Mouse (Mus musculus): Measurements from ENCODE around the gene Kdm2a.

DNA sequence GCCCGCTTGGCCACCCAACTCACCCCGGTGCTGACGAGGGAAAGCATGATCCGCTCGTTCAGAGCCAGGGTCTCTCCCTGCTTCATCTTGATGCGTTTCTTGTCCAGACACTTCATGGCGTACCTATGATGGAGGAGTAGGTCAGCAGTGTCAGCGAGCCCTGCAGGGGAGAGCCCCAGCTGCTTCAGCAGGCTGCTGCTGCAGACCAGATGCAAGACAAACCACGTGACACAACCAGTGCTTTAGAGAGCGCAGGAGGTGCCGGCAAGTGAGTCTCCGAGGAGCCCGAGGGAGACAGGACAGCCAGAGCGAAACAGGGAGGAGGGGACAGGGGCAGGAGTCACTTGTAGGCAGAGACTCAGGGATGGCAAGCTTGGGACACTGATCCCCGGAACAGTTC, 107.3 kb downstream of the Kdm2a start:
- TF ChIP-seq MYOD1 (IDR thresholded peaks at IDR 0.05; ENCODE audit: control insufficient read depth in 1 of 3, insufficient read length in 2 of 3, low read depth in 2 of 3), result no peak
- TF ChIP-seq POLR2A (IDR thresholded peaks at IDR 0.05; ENCODE audit: insufficient read length, low read depth), result no peak
- no peak for TF ChIP-seq E2F4 (IDR thresholded peaks at IDR 0.05; ENCODE audit: insufficient read depth)
- no peak for TF ChIP-seq TCF12 (IDR thresholded peaks at IDR 0.05; ENCODE audit: insufficient read depth, poor library complexity, severe bottlenecking)
- no peak for TF ChIP-seq SRF (IDR thresholded peaks at IDR 0.05; ENCODE audit: control insufficient read depth, insufficient read length, low read depth)
- no peak for TF ChIP-seq REST (IDR thresholded peaks at IDR 0.05; ENCODE audit: insufficient read depth, insufficient read length)
- TF ChIP-seq CEBPB (IDR thresholded peaks at IDR 0.05; ENCODE audit: insufficient read depth, poor library complexity, severe bottlenecking), result no peak
- TF ChIP-seq MYOG (IDR thresholded peaks at IDR 0.05; ENCODE audit: control insufficient read depth in 1 of 3, insufficient read depth in 1 of 3, insufficient read length in 2 of 3, low read depth in 2 of 3), result no peak
- no peak for TF ChIP-seq MAX (IDR thresholded peaks at IDR 0.05; ENCODE audit: low read depth)
- TF ChIP-seq USF1 (IDR thresholded peaks at IDR 0.05; ENCODE audit: low read depth), result no peak
- TF ChIP-seq TCF3 (IDR thresholded peaks at IDR 0.05; ENCODE audit: insufficient read length, low read depth), result no peak

All from myocyte (in vitro differentiated cells).